Comparison of ENCODE assay signal across 8 mouse cellular contexts in the genomic region with DNA sequence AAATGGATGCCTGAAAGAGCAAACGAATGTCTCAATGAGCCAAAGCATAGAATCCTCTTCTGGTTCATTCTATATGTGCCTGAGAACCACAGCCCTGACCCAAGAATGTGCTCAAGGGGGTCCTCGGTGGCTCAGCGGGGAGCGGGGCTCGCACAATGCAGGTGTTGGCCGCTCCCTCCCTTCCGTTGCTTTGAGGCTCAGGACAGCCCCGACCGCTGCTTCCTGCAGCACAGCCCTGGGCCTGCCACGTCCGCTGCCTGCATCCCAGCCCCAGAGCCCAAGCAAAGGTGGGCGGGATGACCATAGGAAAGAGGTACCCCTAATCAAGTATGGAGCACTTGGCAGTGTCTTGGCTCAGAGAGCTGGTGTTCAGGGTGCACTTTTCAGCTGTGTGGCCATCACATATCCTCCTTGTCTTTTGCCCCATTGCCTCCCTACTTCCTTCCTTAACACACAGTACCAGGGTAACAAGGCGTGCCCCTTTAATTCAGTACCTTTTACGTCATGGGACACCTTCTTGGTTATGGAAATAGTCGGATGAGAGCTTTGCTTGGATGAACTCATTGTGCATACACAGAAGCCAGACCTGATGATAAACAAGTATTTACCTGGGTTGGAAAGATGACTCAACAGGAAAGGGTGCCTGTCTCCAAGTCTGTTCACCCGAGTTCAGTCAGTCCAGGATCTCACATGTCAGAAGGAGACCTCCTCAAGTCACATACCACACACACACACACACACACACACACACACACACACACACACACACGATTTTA. TPM values are rescaled to one million over a fixed set of nuclear protein-coding genes. Genes with fewer than 3 reads are reported as not detected.
DNase-seq lines count a peak whose midpoint lies in the region; ATAC-seq lines count a peak whose summit lies in the region.

No protein-coding gene starts in this region.

- peaks cover 11% of the 10 kb centered on the region for H3K27me3 ChIP-seq in hindbrain, embryonic 15.5 days
- peaks cover 14% of the 10 kb centered on the region for H3K27me3 ChIP-seq in midbrain, embryonic 15.5 days (replicated peaks)

- no peaks in the 10 kb centered on the region for H3K9me3 ChIP-seq in hindbrain, embryonic 15.5 days
- H3K9me3 ChIP-seq in midbrain, embryonic 15.5 days = no peaks in the 10 kb centered on the region

- peaks cover 12% of the 10 kb centered on the region for H3K4me1 ChIP-seq in hindbrain, embryonic 15.5 days (replicated peaks)
- H3K4me1 ChIP-seq in midbrain, embryonic 15.5 days = peaks cover 8% of the 10 kb centered on the region

- WGBS in hindbrain, embryonic 15.5 days = 31% methylated on average over 17 of the region's 17 CpGs
- WGBS in midbrain, embryonic 15.5 days = 25% methylated on average over 17 of the region's 17 CpGs

- peak overlapping the region; percentile 7 for H3K4me3 ChIP-seq in hindbrain, embryonic 15.5 days
- H3K4me3 ChIP-seq in midbrain, embryonic 15.5 days = 0 out of 2 replicates have a peak overlapping the region, but pooled peaks have one; percentile 2

- ATAC-seq in CD4-positive, CD25-positive, alpha-beta regulatory T cell, adult 4 months = peak; percentile 54
- no peak for ATAC-seq in hindbrain, embryonic 15.5 days (ENCODE audit: low FRiP score, low read depth)
- ATAC-seq in midbrain, embryonic 15.5 days (replicated peaks) = no peak; the same call in 1 of the 2 replicates

- H3K27ac ChIP-seq in hindbrain, embryonic 15.5 days (replicated peaks) = no peak overlapping the region
- H3K27ac ChIP-seq in midbrain, embryonic 15.5 days = no peak overlapping the region

- no peak overlapping the region for H3K9ac ChIP-seq in hindbrain, embryonic 15.5 days
- H3K9ac ChIP-seq in midbrain, embryonic 15.5 days = no peak overlapping the region

- peak overlapping the region; percentile 50 for H3K4me2 ChIP-seq in hindbrain, embryonic 15.5 days
- peak overlapping the region; percentile 37 for H3K4me2 ChIP-seq in midbrain, embryonic 15.5 days

- no peaks in the 10 kb centered on the region for H3K36me3 ChIP-seq in hindbrain, embryonic 15.5 days
- H3K36me3 ChIP-seq in midbrain, embryonic 15.5 days (replicated peaks) = no peaks in the 10 kb centered on the region

- DNase-seq in T-cell, adult 2 months (ENCODE audit: low spot score) = peak; percentile 38
- no peak for DNase-seq in frontal cortex, adult 2 months (ENCODE audit: extremely low spot score in 1 of 2, low spot score in 1 of 2)
- DNase-seq in cerebellum, adult 9-11 months = no peak
- no peak for DNase-seq in cerebellum, adult 8-10 months
- DNase-seq in retina, embryonic 14.5 days (ENCODE audit: low spot score) = no peak

RNA-seq across cellular contexts. Expression of a gene that starts 11.8 kb away (rescaled TPM):
- polyA plus RNA-seq in CD4-positive, CD25-positive, alpha-beta regulatory T cell, adult 4 months (2017; shearing (Covaris generic)) = not detected
- 63.0 and 66.3 TPM in 2 replicates for polyA plus RNA-seq in hindbrain, embryonic 15.5 days (2015; fragmentation: Nextera tagmentation; extraction: Ambion mirVana)
- 83.1 and 86.7 TPM in 2 replicates for polyA plus RNA-seq in midbrain, embryonic 15.5 days (2015; fragmentation: Nextera tagmentation; extraction: Ambion mirVana)
- 10.0 and 12.0 TPM in 2 replicates for polyA plus RNA-seq in frontal cortex, adult 2 months (2012; rRNA removed)

RNA-seq across cellular contexts. Expression of a gene that starts 22.7 kb away (rescaled TPM):
- polyA plus RNA-seq in CD4-positive, CD25-positive, alpha-beta regulatory T cell, adult 4 months (2017; shearing (Covaris generic)) = 1 to 10 TPM in 1 of 2 experiments, under 1 TPM in 1; 0.93 to 1.5 TPM
- 28.8 and 32.3 TPM in 2 replicates for polyA plus RNA-seq in hindbrain, embryonic 15.5 days (2015; fragmentation: Nextera tagmentation; extraction: Ambion mirVana)
- 33.4 and 36.0 TPM in 2 replicates for polyA plus RNA-seq in midbrain, embryonic 15.5 days (2015; fragmentation: Nextera tagmentation; extraction: Ambion mirVana)
- polyA plus RNA-seq in frontal cortex, adult 2 months (2012; rRNA removed) = 40.7 and 40.8 TPM in 2 replicates

RNA-seq across cellular contexts. Expression of a gene that starts 32.7 kb away (rescaled TPM):
- polyA plus RNA-seq in CD4-positive, CD25-positive, alpha-beta regulatory T cell, adult 4 months (2017; shearing (Covaris generic)) = 10 to 100 TPM; 16.0 to 21.2 TPM
- 21.6 and 21.7 TPM in 2 replicates for polyA plus RNA-seq in hindbrain, embryonic 15.5 days (2015; fragmentation: Nextera tagmentation; extraction: Ambion mirVana)
- polyA plus RNA-seq in midbrain, embryonic 15.5 days (2015; fragmentation: Nextera tagmentation; extraction: Ambion mirVana) = 25.3 and 25.8 TPM in 2 replicates
- polyA plus RNA-seq in frontal cortex, adult 2 months (2012; rRNA removed) = 17.7 and 18.2 TPM in 2 replicates

Comparison
In these comparisons a context has a peak if more than half of its experiments do, and no peak if none do; other contexts are left out.
1. RNA of a gene that starts 11.8 kb away (polyA plus RNA-seq): 83.1 to 86.7 TPM in midbrain, embryonic 15.5 days, 63.0 to 66.3 TPM in hindbrain, embryonic 15.5 days and 10.0 to 12.0 TPM in frontal cortex, adult 2 months; not detected in CD4-positive, CD25-positive, alpha-beta regulatory T cell, adult 4 months; every median in the first group is over 10 times any median in the second.
2. RNA of a gene that starts 22.7 kb away (polyA plus RNA-seq): 40.7 to 40.8 TPM in frontal cortex, adult 2 months, 33.4 to 36.0 TPM in midbrain, embryonic 15.5 days and 28.8 to 32.3 TPM in hindbrain, embryonic 15.5 days; 0.93 to 1.5 TPM in CD4-positive, CD25-positive, alpha-beta regulatory T cell, adult 4 months; every median in the first group is over 10 times any median in the second.